Mouse (Mus musculus) heart, adult 2 months (tissue): Measurements from ENCODE around the gene Gmnn. TPM values are rescaled to one million over a fixed set of nuclear protein-coding genes. Genes with fewer than 3 reads are reported as not detected.
A peak's percentile ranks its signal among the peaks of the same experiment; 100 is the strongest.

Experiments used
- DNase-seq, 2 experiments: peaks; one replicate each; pipeline ENCODE4 v3.0.0; 2021
- H3K27ac ChIP-seq: fragments of 200-600 bp; 2 replicates; pipeline ENCODE4 v1.8.1; 2022
- H3K27me3 ChIP-seq: fragments of 200-500 bp; 2 replicates; pipeline ENCODE4 v1.6.1; 2012; ENCODE audit warnings: mild to moderate bottlenecking, low read length, inconsistent platforms, mixed read lengths; ENCODE audit not compliant: control insufficient read depth, insufficient read depth
- H3K36me3 ChIP-seq: fragments of 200-500 bp; 2 replicates; pipeline ENCODE4 v1.6.1; 2012; ENCODE audit warnings: low read length, inconsistent platforms; ENCODE audit not compliant: control insufficient read depth, insufficient read depth
- H3K4me1 ChIP-seq: fragments of 200-500 bp; 2 replicates; pipeline ENCODE4 v1.6.1; 2011; ENCODE audit warnings: low read length; ENCODE audit not compliant: control insufficient read depth, insufficient read depth
- H3K4me3 ChIP-seq: fragments of 200-600 bp; 2 replicates; pipeline ENCODE4 v1.8.1; 2022
- H3K79me2 ChIP-seq: fragments of 200-500 bp; replicated peaks from 2 replicates; pipeline ENCODE4 v1.6.1; 2012; ENCODE audit warnings: mild to moderate bottlenecking, inconsistent platforms, low read length, moderate library complexity, mixed read lengths; ENCODE audit not compliant: control insufficient read depth, insufficient read depth
- H3K9ac ChIP-seq: fragments of 200-500 bp; 2 replicates; pipeline ENCODE4 v1.6.1; 2012; ENCODE audit warnings: low read depth, mild to moderate bottlenecking, control low read depth, inconsistent platforms, low read length, mixed read lengths
- CTCF ChIP-seq: fragments of 200-600 bp; IDR thresholded peaks from 2 replicates; pipeline ENCODE4 v1.8.1; 2022; ENCODE audit warnings: antibody characterized with exemption, mild to moderate bottlenecking, moderate library complexity
- EP300 ChIP-seq: fragments of 200-500 bp; IDR thresholded peaks from 2 replicates; pipeline ENCODE4 v1.6.1; 2011; ENCODE audit warnings: low read depth, low read length, control low read depth; ENCODE audit not compliant: insufficient read depth
- POLR2A ChIP-seq: fragments of 200-500 bp; IDR thresholded peaks from 2 replicates; pipeline ENCODE4 v1.6.1; 2011; ENCODE audit warnings: mild to moderate bottlenecking, low read depth, low read length, control low read depth; ENCODE audit not compliant: insufficient read depth
- WGBS: fragments of 180-500 bp; shearing (Covaris S2); methylation state at CpG from one replicate; pipeline ENCODE4 v1.1.7; 2018; 5-methylcytosine and 5-hydroxymethylcytosine counted together
- intact Hi-C: fragments of 180-260 bp; cut with DNase I; formaldehyde crosslinking; loops from one replicate; pipeline ENCODE4 v1.15.1; 2025
- polyA plus RNA-seq: library from polyadenylated mRNA; depleted of rRNA; stranded (reverse); fragments of >200 nt; gene quantifications from 2 replicates; pipeline ENCODE4 v1.2.3, GENCODE M21; 2012
- total RNA-seq, 2 experiments: library from RNA; stranded (reverse); gene quantifications; 2 replicates each; pipeline ENCODE4 v1.2.3; 2021

Gmnn gene
- total and polyA plus RNA-seq, 3 experiments: 12.9 to 72.3 (median 45.9) TPM

GRCm38 (mm10) chr13:24741028-24741427, 20.7 kb downstream of the Gmnn start, which contains the start of gene Armh2:
TSS of gene Armh2 (plus strand) at chr13:24741232.
- TF ChIP-seq EP300: no peak
- no peak for TF ChIP-seq CTCF
- TF ChIP-seq POLR2A: no peak
- WGBS: 88% methylated on average over 10 of the region's 10 CpGs
- no peak for DNase-seq

DNA sequence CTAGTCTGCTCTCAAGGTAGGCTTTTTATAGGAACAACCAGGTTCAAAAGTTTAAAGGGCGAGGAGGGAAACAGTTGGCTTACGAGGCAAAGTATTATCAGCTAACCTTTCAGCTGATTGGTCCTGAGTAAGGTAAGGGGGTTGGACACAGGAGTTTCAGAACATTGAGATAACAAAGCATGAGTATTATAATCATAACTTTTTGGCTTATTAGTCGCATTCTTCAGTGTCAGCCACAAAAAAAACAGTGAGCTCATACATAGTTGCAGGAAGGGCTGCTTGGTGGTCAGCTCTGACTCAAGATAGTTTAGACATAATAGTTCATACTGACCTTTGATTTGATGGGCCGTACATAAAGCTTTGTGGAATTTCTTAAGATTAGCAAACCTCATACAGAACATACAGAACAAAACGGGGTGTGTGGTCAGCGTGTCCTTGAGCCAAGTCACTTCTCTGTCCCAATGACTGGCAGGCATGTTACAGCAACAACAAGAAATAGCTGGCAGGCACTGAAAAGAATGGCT, 26.1 kb downstream of the Gmnn start:
- no peak overlapping the region for H3K9ac ChIP-seq
- no peak for TF ChIP-seq EP300
- no peak for TF ChIP-seq POLR2A
- TF ChIP-seq CTCF: no peak
- H3K27me3 ChIP-seq: no peaks in the 10 kb centered on the region
- intact Hi-C loops: no loop called here
- no peak overlapping the region for H3K4me3 ChIP-seq
- no peaks in the 10 kb centered on the region for H3K79me2 ChIP-seq
- peaks cover 1% of the 10 kb centered on the region; the same call in 1 of the 2 replicates for H3K4me1 ChIP-seq
- WGBS: 47% methylated on average over 6 of the region's 6 CpGs
- H3K27ac ChIP-seq: peak overlapping the region; percentile 43; the same call in 1 of the 2 replicates
- DNase-seq: no peak
- H3K36me3 ChIP-seq: no peaks in the 10 kb centered on the region

More at GRCm38 (mm10) chr13:24741028-24741427, 20.7 kb downstream of the Gmnn start, which contains the start of gene Armh2:
- Histone ChIP-seq H3K36me3 (no peaks in the 10 kb centered on the region), H3K9ac (no peak within 1 kb of the TSS), H3K27ac (no peak within 1 kb of the TSS), H3K4me1 (no peaks in the 10 kb centered on the region), H3K27me3 (no peaks in the 10 kb centered on the region), H3K4me3 (no peak within 1 kb of the TSS), H3K79me2 (no peaks in the 10 kb centered on the region)
- intact Hi-C loops: no loop called here

GRCm38 (mm10) chr13:24734502-24734901, 27.2 kb downstream of the Gmnn start:
- WGBS: 86% methylated on average over 5 of the region's 5 CpGs
- Histone ChIP-seq H3K27ac (no peak overlapping the region), H3K27me3 (no peaks in the 10 kb centered on the region), H3K4me1 (peaks cover 1% of the 10 kb centered on the region; the same call in 1 of the 2 replicates), H3K9ac (no peak overlapping the region), H3K79me2 (no peaks in the 10 kb centered on the region), H3K36me3 (no peaks in the 10 kb centered on the region), H3K4me3 (no peak overlapping the region)
- intact Hi-C loops: no loop called here
- no peak for DNase-seq
- TF ChIP-seq EP300 (no peak), POLR2A (no peak), CTCF (no peak)

- DNase-seq: no peak
- H3K27ac ChIP-seq: no peak overlapping the region
- no peak overlapping the region for H3K4me3 ChIP-seq
- WGBS: 85% methylated on average over 5 of the region's 5 CpGs
- H3K79me2 ChIP-seq: no peaks in the 10 kb centered on the region
- intact Hi-C loops: no loop called here
- H3K9ac ChIP-seq: no peak overlapping the region
- no peaks in the 10 kb centered on the region for H3K27me3 ChIP-seq
- H3K4me1 ChIP-seq: no peaks in the 10 kb centered on the region
- H3K36me3 ChIP-seq: no peaks in the 10 kb centered on the region
- TF ChIP-seq CTCF (no peak), POLR2A (no peak), EP300 (no peak)
These were observed 32.6 kb downstream of the Gmnn start for GRCm38 (mm10) chr13:24729128-24729527.

DNA sequence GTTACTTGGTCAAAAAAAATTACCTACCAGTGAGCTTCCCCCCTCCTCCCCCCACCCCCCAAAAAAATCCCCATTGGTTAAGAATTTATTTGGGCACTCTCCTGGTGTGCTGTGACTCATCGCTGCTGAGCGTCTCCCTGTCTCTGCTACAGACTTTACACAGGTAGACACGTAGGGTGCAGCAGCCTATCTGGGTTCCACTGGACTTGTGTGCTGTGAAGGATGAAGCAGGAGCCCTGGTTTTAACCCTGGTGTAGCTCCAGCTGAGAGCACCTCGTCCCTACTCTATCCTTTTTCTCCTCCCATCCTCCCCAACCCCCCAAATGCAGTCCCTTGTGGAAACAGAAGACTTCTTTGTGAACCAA, 37.3 kb downstream of the Gmnn start:
- WGBS: 76% methylated on average over 4 of the region's 4 CpGs
- Histone ChIP-seq H3K4me3 (no peak overlapping the region), H3K27me3 (no peaks in the 10 kb centered on the region), H3K36me3 (no peaks in the 10 kb centered on the region), H3K9ac (no peak overlapping the region), H3K79me2 (no peaks in the 10 kb centered on the region), H3K27ac (no peak overlapping the region), H3K4me1 (no peaks in the 10 kb centered on the region)
- intact Hi-C loops: no loop called here
- no peak for DNase-seq
- no peak for TF ChIP-seq CTCF

DNA sequence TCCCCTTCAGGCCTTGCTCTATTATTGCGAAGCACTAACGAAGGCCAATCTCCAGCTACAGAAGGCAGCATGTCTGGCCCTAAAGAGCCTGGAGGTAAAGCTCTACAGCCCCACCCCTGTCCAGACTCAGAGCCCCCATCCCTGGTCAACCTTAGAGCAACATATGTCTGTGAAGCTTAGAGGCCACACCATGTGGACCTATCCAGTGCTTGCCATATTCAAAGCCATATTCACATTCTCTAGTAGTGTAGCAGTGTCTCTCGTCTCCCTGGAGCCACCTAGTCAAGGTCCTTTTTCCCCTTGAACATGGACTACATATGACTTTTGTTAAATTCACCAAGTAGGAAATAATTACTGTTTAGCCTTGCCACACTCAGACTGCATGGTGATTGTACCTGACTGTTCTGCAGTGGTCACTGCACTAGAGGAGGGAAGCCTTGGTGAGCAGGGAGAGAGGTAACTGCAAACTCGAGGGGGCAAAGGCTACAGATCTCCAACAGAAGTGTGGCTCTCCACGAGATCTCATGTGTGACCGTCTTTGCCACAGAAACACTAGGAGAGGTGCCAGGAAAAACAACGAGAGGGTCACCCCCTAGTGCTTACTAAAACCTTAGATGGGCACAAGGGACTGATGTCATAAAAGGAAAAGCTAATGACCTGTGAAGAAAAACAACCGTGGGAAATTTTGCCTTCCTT, 37.9 kb downstream of the Gmnn start:
- H3K79me2 ChIP-seq: no peaks in the 10 kb centered on the region
- H3K4me3 ChIP-seq: no peak overlapping the region
- no peaks in the 10 kb centered on the region for H3K4me1 ChIP-seq
- no peaks in the 10 kb centered on the region for H3K36me3 ChIP-seq
- intact Hi-C loops: no loop called here
- WGBS: 60% methylated on average over 8 of the region's 8 CpGs
- H3K9ac ChIP-seq: no peak overlapping the region
- TF ChIP-seq POLR2A (no peak), EP300 (no peak), CTCF (no peak)
- no peaks in the 10 kb centered on the region for H3K27me3 ChIP-seq
- no peak for DNase-seq
- no peak overlapping the region for H3K27ac ChIP-seq
